Mouse (Mus musculus): ENCODE results near the gene Lat2.

- TF ChIP-seq CTCF (IDR thresholded peaks at IDR 0.05; ENCODE audit: borderline replicate concordance, extremely low read depth, insufficient read depth, insufficient read length) = no peak
- TF ChIP-seq POLR2A (IDR thresholded peaks at IDR 0.05; ENCODE audit: borderline replicate concordance, extremely low read depth, insufficient read depth, insufficient read length, poor library complexity, severe bottlenecking) = no peak
Measured at GRCm38 (mm10) chr5:134607121-134607520, 7.7 kb downstream of the Lat2 start.

All from brain, embryonic 14.5 days (tissue).